Mouse (Mus musculus) lung, embryonic 14.5 days (tissue): Measurements from ENCODE around the gene Lrrc20. TPM values are rescaled to one million over a fixed set of nuclear protein-coding genes. Genes with fewer than 3 reads are reported as not detected.

ENCODE experiments used
- ATAC-seq: fragments of 200-750 bp; cut with Nextera tagmentation; 2 replicates; pipeline ENCODE4 v1.8.0; 2017; ENCODE audit warnings: mild to moderate bottlenecking, moderate TSS enrichment, moderate library complexity; ENCODE audit not compliant: insufficient read depth
- DNase-seq: peaks from one replicate; pipeline ENCODE4 v3.0.0-alpha.2; 2015
- H3K27ac ChIP-seq: fragments of 300-500 bp; sonication (generic); 2 replicates; pipeline ENCODE4 v1.5.1; 2014; ENCODE audit warnings: low read depth, mild to moderate bottlenecking, moderate library complexity
- H3K27me3 ChIP-seq: fragments of 300-500 bp; sonication (generic); 2 replicates; pipeline ENCODE4 v1.6.1; 2014; ENCODE audit warnings: low read length, control low read depth; ENCODE audit not compliant: insufficient read depth
- H3K36me3 ChIP-seq: fragments of 300-500 bp; sonication (generic); 2 replicates; pipeline ENCODE4 v1.6.1; 2014; ENCODE audit warnings: control low read depth; ENCODE audit not compliant: insufficient read depth
- H3K4me1 ChIP-seq: fragments of 300-500 bp; sonication (generic); 2 replicates; pipeline ENCODE4 v1.6.1; 2014; ENCODE audit warnings: antibody characterized with exemption, control low read depth; ENCODE audit not compliant: insufficient read depth
- H3K4me2 ChIP-seq: fragments of 300-500 bp; sonication (generic); 2 replicates; pipeline ENCODE4 v1.6.1; 2014; ENCODE audit warnings: mild to moderate bottlenecking
- H3K4me3 ChIP-seq: fragments of 300-500 bp; sonication (generic); 2 replicates; pipeline ENCODE4 v1.5.1; 2014; ENCODE audit warnings: low read depth, low read length
- H3K9ac ChIP-seq: fragments of 300-500 bp; sonication (generic); 2 replicates; pipeline ENCODE4 v1.6.1; 2014
- H3K9me3 ChIP-seq: fragments of 300-500 bp; sonication (generic); 2 replicates; pipeline ENCODE4 v1.6.1; 2016; ENCODE audit warnings: low read depth, low read length, control low read depth
- CTCF ChIP-seq: IDR thresholded peaks from 2 replicates; pipeline ENCODE4 v1.5.1; 2016; ENCODE audit warnings: antibody characterized with exemption, low read depth
- WGBS: fragments of 180-500 bp; shearing (Covaris S2); extraction: QIAGEN DNeasy Blood & Tissue Kit; methylation state at CpG from one replicate; pipeline ENCODE4 v1.1.7; 2014; 5-methylcytosine and 5-hydroxymethylcytosine counted together
- polyA plus RNA-seq: library from polyadenylated mRNA; unstranded; fragments of >200 nt; fragmentation: Nextera tagmentation; extraction: Ambion mirVana; gene quantifications from 2 replicates; pipeline ENCODE4 v1.2.1, GENCODE M21; 2014

Lrrc20 gene
- polyA plus RNA-seq, 1 experiment from 2014 or later, result 9.8 TPM

DNA sequence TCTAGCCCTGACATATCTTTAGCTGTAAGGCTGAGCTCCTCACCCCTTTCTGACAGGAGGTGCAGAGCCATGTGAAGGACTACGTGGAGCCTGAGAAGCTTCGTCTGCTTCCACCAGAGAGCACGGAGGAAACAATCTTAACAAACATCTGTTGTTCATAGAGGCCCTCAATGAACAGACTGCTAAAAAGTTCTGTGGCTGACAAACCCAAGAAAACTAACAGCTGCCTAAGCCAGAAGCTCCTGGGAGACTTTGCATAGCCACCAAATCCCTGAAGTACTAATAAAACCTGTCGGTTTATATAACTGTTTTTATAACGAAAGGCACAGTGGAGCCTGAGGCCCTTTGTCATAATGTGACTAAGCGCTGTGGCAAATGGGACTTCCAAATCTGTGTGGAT, 32.1 kb upstream of the Lrrc20 start:
- ATAC-seq (no peak), DNase-seq (no peak)
- Histone ChIP-seq H3K4me2 (no peak overlapping the region), H3K9me3 (no peaks in the 10 kb centered on the region), H3K4me1 (no peaks in the 10 kb centered on the region), H3K9ac (no peak overlapping the region), H3K27me3 (no peaks in the 10 kb centered on the region), H3K36me3 (peaks cover 10% of the 10 kb centered on the region), H3K27ac (no peak overlapping the region), H3K4me3 (no peak overlapping the region)
- WGBS, result 52% methylated on average over 6 of the region's 6 CpGs
- TF ChIP-seq CTCF, result no peak

DNA sequence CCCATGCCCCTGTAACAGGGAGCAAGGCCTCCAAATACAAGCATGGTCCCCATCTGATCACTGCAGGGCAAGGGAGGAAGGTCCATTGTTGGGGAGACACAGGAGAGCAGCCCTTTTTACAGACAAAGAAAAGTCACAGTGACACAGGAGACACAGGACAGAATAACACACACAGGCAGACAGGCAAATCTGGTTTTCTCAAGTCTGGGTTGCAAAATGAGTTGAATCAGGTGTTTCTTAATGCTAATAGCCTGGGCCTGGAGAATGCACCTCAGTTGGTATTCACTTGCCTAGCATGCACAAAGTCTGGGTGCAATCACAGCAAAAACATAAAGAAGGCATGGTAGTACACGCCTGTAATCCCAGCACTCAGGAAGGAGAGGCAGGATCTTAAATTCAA, 31.7 kb upstream of the Lrrc20 start:
- Histone ChIP-seq H3K27ac (no peak overlapping the region), H3K36me3 (peaks cover 6% of the 10 kb centered on the region; the same call in 1 of the 2 replicates), H3K27me3 (no peaks in the 10 kb centered on the region), H3K9me3 (no peaks in the 10 kb centered on the region), H3K4me1 (no peaks in the 10 kb centered on the region), H3K4me2 (no peak overlapping the region), H3K4me3 (no peak overlapping the region), H3K9ac (no peak overlapping the region)
- no peak for ATAC-seq
- DNase-seq, result no peak
- TF ChIP-seq CTCF, result no peak
- 48% methylated on average over 1 of the region's 1 CpGs for WGBS

DNA sequence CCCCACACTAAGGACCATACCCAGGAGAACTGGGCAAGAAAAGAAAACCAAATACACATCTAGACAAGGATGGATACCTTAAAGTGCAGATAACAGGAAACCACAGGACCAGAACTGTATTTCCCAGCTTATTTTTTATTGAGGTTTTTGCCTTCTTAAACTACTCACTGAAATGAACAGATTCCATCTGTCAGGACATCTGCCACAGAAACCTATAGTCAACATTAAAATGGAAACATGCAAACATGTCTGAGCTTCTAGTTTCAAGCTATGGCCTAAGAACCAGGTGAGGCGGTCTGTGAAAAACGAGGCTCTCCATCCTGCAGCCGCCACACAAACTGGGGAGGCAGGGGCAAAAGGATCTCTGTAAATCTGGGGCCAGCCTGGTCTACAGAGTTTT, 30.6 kb upstream of the Lrrc20 start:
- no peak overlapping the region for H3K9ac ChIP-seq
- no peak for TF ChIP-seq CTCF
- H3K4me2 ChIP-seq, result no peak overlapping the region
- no peaks in the 10 kb centered on the region for H3K27me3 ChIP-seq
- no peak overlapping the region for H3K27ac ChIP-seq
- DNase-seq, result no peak
- no peaks in the 10 kb centered on the region for H3K9me3 ChIP-seq
- ATAC-seq, result no peak
- H3K36me3 ChIP-seq, result peaks cover 10% of the 10 kb centered on the region; the same call in 1 of the 2 replicates
- 63% methylated on average over 3 of the region's 3 CpGs for WGBS
- H3K4me1 ChIP-seq, result no peaks in the 10 kb centered on the region
- no peak overlapping the region for H3K4me3 ChIP-seq

DNA sequence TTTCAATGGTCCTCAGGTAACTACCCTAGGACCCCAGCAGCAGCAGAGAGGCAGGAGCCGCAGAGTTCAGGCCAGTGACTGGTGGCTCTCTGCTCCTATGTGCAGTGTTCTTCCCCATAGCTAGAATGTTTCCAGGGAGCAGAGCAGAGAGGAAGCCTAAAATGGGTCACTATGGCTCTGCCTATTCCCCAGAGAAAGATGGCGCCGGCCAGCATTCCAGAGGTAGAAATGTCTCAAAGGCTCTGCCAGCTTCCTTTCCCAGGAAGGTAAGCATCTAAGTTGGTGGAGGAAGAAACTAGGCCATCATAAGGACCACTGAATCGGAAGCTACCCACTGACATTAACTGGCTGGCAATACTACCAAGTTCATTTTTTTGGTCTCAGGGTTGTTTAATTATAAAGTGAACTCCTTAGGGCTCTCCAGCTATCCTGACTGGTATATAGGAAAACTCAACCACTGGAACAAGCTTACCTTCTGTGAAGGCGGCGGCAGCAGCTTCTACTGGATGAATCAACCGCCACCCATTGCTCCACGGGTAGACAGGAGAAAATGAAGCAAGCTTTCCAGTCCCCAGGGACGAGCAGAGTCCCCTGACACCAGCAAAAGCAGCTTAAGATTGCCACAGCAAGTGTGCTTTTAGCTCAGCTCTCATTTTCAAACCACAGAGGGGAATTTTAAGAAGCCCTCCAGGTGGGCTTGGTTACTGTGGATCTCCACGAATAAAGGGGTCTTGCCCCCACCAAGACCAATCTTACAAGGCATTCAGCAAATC, 27.8 kb upstream of the Lrrc20 start:
- Histone ChIP-seq H3K27me3 (no peaks in the 10 kb centered on the region), H3K9ac (no peak overlapping the region), H3K4me3 (no peak overlapping the region), H3K4me1 (0 out of 2 replicates have a peak, but pooled peaks cover 7% of the 10 kb centered on the region), H3K27ac (no peak overlapping the region), H3K4me2 (no peak overlapping the region), H3K36me3 (peaks cover 18% of the 10 kb centered on the region), H3K9me3 (no peaks in the 10 kb centered on the region)
- ATAC-seq, result no peak
- TF ChIP-seq CTCF, result no peak
- no peak for DNase-seq
- 85% methylated on average over 10 of the region's 10 CpGs for WGBS

DNA sequence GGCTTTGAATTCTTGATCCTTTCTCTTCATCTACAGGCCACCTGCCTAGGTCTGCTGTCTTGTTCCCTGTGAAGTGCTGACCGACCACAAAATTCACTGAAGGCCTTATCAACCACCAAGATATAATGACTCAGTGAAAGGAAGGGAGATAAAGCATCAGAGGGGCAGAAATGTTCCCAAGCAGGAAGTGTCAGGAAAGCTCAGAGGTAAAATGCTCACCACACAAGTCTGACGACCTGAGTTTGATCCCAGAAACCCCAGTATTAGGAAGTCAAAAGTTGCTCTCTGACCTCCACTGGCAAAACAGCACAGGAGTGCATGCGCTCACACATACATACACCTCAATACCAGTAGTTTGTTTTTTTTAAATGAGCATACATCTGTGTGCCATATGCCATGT, 26.8 kb upstream of the Lrrc20 start:
- no peak overlapping the region for H3K27ac ChIP-seq
- TF ChIP-seq CTCF, result no peak
- ATAC-seq (no peak), DNase-seq (no peak)
- H3K27me3 ChIP-seq, result no peaks in the 10 kb centered on the region
- WGBS, result 69% methylated on average over 3 of the region's 3 CpGs
- H3K4me2 ChIP-seq, result no peak overlapping the region
- H3K4me1 ChIP-seq, result 0 out of 2 replicates have a peak, but pooled peaks cover 7% of the 10 kb centered on the region
- H3K9me3 ChIP-seq, result no peaks in the 10 kb centered on the region
- H3K9ac ChIP-seq, result no peak overlapping the region
- no peak overlapping the region for H3K4me3 ChIP-seq
- H3K36me3 ChIP-seq, result peaks cover 18% of the 10 kb centered on the region

DNA sequence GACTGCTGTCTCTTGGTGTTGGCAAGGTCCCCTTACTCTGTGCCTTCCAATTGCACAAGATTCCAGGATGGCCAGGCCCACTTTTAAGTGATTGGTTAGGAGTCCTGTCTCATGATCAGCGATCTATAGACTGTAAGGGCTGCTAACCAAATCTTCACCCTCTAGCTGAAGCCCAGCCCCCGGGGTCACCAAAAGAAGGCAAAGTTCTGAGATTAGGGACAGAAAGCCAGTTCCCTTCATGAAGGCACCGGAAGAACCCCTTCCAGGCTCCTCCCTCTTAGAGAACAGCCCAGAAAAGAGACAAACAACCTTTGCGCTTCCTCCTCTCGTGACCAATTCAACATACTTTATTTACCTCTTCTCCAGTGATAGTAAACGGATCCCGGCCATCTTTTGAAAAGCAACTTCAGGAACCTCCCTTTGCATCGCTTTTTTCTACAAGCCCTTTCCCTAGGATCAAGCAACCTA, 24.1 kb upstream of the Lrrc20 start:
- Histone ChIP-seq H3K27me3 (no peaks in the 10 kb centered on the region), H3K9ac (peak overlapping the region; percentile 89), H3K36me3 (peaks cover 18% of the 10 kb centered on the region), H3K27ac (peak overlapping the region; percentile 84; the same call in 1 of the 2 replicates), H3K4me1 (0 out of 2 replicates have a peak, but pooled peaks cover 7% of the 10 kb centered on the region), H3K4me2 (peak overlapping the region; percentile 90), H3K4me3 (peak overlapping the region; percentile 100), H3K9me3 (no peaks in the 10 kb centered on the region)
- no peak for TF ChIP-seq CTCF
- 1% methylated on average over 8 of the region's 8 CpGs for WGBS
- ATAC-seq, result no peak
- DNase-seq, result peak; percentile 56

DNA sequence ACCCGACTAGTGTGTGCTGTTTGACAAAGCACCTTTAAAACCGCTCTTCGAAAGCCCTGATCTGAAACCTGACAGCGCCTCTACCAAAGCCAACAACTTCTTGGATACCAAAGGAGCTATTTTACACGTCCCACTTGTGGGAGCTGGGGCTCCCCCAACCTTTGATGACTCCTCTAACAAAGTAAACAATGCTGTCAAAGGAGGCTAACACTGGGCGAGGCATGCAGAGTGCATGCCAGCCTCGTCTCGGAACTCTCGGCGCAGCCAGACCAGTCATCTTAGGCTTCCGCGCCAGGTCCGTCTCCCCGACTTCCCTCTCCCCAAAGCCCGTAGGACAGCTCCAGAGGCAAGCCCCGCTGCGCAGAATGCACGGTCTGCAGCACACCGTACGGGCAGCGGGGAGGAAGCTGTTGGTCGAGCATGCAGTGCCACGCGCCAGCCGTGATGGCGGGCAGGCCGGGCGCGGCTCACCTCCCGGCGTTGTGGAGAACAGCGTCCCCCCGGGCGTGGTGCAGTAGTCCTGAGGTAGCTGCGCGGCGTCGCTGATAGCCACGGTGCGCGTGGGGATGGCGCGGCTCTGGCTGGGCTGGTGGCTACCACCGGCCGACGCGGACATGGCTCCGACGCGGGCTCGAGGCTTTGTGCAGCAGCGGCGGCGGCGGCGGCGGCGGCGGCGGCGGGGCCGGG, 23.5 kb upstream of the Lrrc20 start:
- Histone ChIP-seq H3K36me3 (peaks cover 18% of the 10 kb centered on the region), H3K27ac (peak overlapping the region; percentile 84), H3K9me3 (no peaks in the 10 kb centered on the region), H3K4me2 (peak overlapping the region; percentile 90), H3K4me3 (peak overlapping the region; percentile 100), H3K4me1 (0 out of 2 replicates have a peak, but pooled peaks cover 7% of the 10 kb centered on the region), H3K27me3 (no peaks in the 10 kb centered on the region), H3K9ac (peak overlapping the region; percentile 89)
- DNase-seq (peak; percentile 47), ATAC-seq (peak; percentile 64)
- 0% methylated on average over 59 of the region's 62 CpGs for WGBS
- no peak; the same call in 1 of the 2 replicates for TF ChIP-seq CTCF
